Mouse (Mus musculus): ENCODE measurements around the gene Acap2.

GRCm38 (mm10) chr16:31047186-31047898 is 153.7 kb downstream of the Acap2 start:
- TF ChIP-seq GATA1 (IDR thresholded peaks at IDR 0.05; ENCODE audit: borderline replicate concordance, low read length) (no peak), POLR2AphosphoS5 (IDR thresholded peaks at IDR 0.05; ENCODE audit: insufficient replicate concordance, low read depth, low read length) (no peak)

Data from G1E (cell line).